Mouse (Mus musculus): ENCODE measurements around the gene Tmf1.
A peak's percentile ranks its signal among the peaks of the same experiment; 100 is the strongest.

Gene Tmf1

DNA sequence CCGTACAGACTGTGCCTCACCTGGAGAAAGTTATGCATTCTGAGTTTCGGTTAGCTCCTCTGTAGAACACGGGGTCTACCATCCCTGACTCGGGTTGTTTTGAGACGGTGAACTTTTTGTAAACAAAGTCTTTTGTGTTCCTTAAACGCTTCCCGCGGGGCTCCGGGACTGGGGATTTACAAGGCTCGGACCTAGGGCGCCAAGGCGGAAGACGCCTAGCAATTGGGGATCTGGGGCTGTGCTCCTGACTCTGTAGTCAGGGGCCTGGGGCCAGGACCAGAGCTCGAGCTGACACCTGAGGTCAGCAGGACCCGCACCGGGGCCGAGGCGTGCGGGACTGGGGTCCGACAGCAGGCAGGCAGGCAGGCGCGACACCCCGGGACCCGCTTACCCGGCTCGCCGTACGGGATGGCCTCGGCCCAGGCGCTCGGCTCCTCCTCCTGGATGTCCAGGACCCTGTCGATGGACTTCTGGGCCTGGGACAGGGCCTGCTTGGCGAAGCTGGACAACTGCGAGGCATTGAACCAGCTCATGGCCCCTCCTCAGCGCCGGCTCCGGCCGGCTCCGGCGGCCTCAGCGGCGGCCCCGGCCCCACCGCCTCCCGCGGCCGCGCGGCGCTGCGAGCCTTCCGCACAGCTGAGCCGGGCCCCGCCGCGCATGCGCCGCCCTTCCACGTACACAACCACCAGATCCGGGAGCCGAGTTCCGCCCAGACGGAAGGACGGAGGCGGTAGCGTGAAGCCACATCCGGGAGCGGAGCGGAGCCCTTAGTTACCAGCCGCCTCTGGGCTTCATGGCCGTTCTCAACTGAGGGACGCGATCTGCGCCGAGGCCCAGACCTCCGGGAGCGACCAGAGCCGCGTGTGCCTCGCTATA lies at the start of gene Tmf1:
Gene Tmf1, minus strand, starts transcription at position 632 of the 876 bp plus-strand sequence.
- DNase-seq (ENCODE audit: low spot score), result peak; percentile 98

DNA sequence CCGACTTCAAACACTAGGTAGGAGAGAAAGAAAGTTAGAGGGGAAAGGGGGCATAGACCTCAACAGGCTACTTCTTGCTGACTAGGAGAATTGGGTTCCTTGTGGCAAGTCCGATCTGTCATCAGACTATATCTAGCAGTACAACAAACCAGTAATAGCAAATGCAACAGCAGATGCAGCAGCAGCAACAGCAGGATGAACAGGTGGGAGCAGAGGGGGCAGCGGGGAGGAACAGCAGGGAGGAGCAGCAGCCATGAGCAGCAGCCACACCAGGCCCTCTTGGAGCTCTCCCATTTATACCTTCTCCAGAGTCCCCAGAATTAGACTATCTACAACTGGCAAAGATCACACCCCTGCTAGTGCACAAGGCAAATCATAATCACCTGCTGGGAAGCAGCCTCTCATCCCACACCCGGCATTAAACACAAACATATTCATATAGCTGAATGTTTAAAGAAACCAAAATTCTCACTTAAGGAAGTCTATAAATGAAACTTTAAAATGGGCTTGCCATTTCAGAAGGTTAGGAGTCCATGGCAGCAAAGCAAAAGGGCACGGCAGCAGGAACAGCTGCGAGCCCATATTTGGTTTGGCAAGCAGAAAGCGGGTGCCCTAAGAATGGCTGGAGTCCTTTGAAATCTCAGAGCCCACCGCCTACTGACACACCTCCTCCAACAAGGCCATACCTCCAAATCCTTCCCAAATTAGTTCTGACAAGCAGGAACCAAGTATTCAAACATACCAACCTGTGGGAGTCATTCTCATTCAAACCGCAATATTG lies 48.3 kb upstream of the Tmf1 start:
- no peak for DNase-seq (ENCODE audit: low spot score)

- DNase-seq (ENCODE audit: low spot score), result no peak
Measured at GRCm38 (mm10) chr6:97226083-97226491, 47.2 kb upstream of the Tmf1 start.

- no peak for DNase-seq (ENCODE audit: low spot score)
Measured at GRCm38 (mm10) chr6:97224505-97224904, 45.6 kb upstream of the Tmf1 start.

DNA sequence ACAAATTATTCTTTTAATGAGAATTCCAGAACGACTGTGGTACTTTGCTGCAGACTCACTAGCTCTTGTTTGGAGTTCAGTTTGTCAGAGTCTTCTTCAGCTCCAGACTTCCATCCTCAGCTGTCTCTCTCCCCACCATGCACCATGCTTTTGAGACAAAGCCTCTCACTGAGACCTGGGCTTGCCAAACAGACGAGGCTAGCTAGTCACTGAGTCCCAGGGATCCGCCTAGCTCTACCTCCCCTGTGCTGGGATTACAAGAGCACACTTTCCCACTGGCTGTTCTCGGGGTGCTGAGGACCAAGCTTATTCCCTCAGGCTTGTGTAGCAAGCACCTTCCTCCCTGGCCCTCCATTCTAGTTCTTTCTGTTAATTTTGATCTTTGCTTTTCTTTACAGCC lies 44.6 kb upstream of the Tmf1 start:
- DNase-seq (ENCODE audit: low spot score), result no peak

GRCm38 (mm10) chr6:97222931-97223467 lies 44.1 kb upstream of the Tmf1 start:
- no peak for DNase-seq (ENCODE audit: low spot score)

- no peak for DNase-seq (ENCODE audit: low spot score)
Measured at GRCm38 (mm10) chr6:97222321-97222720, 43.4 kb upstream of the Tmf1 start.

DNA sequence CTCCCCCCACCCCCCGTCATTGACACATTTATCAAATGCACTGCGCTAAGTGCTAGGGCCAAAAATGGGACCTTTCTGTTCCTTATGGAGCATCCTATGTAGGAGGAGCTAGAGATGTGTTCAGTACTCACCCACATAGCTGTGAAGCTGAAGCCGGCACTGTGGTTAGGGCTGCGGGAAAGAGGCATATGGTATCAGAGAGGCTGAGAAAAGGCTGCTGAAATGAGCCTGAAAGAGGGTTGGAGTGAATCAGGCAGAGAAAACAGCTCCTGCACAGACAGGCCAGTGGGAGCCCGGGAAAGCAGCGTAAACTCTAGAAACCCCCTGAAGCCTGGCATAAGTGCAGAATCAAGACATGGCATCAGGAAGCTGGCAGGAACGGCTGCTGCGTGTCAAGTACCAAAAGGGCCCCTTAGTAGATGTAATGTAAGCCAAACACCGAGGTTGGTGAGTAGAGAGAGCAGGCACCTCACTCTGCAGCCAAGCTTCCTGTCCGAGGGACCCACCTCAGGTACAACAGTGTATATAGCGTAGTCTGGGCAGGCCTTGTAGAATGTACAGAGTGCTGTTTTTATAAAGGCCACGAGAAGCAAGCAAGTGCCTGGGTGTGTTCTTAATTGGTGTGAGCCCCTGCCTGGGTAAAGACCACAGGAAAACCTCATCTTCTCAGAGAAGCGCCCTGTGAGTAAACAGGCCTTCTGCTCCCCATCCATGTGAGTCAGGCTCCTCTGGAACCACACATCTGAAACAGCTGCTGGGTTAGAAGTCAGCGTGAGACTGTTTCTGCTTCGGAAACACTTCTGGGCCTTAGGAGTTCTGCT lies 42.5 kb upstream of the Tmf1 start:
- no peak for DNase-seq (ENCODE audit: low spot score)

GRCm38 (mm10) chr6:97220672-97221071 lies 41.8 kb upstream of the Tmf1 start:
- DNase-seq (ENCODE audit: low spot score), result no peak

DNA sequence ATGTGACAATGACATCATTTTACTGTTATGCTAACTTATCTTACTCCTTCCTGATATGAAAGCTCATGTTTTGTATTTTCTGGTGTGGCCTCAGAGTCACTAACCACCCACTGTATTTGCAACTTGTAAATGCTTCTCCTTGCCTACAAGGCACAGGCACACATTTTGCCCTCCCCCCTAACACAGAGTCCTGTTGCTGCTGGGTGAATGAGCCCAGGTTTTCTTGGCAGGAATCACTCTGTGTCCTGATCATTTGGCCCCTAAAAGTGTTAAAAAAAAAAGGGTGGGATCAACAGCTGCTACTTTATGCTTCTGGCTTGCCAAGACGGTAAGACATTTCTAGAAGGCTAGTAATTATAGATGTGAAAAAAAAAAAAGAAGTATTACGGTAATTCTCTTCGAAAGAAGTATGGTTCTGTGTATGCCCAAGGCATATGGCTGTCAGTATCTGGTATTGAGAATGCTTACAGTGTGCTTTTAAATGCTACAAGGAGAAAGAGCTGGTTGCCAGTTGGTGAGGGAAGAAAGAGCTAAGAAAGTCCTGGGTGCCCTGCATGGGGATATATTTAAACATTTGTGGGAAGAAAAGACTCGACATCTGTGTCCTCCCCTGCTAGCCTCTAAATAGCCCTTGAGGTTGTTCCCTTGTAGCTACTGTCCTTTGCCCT lies 37.4 kb upstream of the Tmf1 start:
- no peak for DNase-seq (ENCODE audit: low spot score)

DNA sequence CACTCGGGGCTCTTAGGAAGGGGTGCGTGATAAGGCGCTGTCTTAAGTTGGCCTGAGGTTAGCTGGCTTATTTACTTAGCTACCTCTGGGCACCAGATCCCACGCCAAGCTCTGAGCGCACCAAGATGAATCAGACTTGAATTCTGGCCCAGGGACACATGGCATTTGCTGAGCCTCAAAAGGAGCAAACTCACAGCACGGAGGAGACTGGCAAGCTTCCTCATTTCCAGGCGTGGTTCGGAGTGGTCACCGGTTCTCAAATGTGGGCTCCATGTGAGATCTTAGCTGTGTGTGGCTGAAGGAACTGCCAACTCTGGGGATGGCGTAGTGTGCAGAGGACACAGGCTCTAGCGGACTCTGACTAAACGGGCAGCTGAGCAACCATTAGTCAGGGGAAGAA lies 33.1 kb upstream of the Tmf1 start:
- no peak for DNase-seq (ENCODE audit: low spot score)

DNA sequence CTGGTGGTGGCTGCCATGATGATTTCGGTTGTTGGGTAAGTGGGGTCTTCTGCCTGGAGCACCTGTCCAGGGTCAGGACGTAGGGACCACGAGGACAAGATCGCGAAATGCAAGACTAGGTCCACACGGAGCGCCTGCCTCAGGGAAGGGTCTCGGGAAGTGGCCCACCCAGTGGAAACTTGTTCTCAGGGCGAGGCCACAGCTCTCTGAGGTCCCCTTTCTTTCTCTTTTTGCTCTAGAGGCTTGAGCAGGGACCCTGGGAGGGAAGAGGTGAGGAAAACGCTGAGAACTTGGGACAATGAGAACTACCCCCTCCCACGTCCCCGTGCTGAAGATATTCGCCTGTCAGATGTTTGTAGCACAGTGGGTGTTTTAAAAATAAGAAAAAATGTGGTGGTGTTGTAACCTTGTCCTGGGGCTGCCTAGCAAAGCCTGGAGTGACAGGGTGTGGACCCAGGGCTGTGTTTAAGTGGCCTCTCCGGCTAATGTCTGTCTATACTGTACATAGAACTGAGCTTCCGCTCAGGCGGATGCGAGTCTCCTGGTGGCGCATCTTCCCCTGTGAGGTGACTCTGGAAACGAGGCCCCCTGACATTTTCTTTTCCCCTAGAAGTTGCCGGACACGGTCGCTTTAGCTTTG lies 32.2 kb upstream of the Tmf1 start:
- no peak for DNase-seq (ENCODE audit: low spot score)

- peak; percentile 93 for DNase-seq (ENCODE audit: low spot score)
Measured at GRCm38 (mm10) chr6:97210191-97210961, 31.5 kb upstream of the Tmf1 start, which contains the start of gene Arl6ip5. Gene Arl6ip5 (plus strand): TSS chr6:97210689.

- no peak for DNase-seq (ENCODE audit: low spot score)
Measured at GRCm38 (mm10) chr6:97209751-97210150, 30.8 kb upstream of the Tmf1 start.

- no peak for DNase-seq (ENCODE audit: low spot score)
Measured at GRCm38 (mm10) chr6:97209201-97209600, 30.3 kb upstream of the Tmf1 start.

DNA sequence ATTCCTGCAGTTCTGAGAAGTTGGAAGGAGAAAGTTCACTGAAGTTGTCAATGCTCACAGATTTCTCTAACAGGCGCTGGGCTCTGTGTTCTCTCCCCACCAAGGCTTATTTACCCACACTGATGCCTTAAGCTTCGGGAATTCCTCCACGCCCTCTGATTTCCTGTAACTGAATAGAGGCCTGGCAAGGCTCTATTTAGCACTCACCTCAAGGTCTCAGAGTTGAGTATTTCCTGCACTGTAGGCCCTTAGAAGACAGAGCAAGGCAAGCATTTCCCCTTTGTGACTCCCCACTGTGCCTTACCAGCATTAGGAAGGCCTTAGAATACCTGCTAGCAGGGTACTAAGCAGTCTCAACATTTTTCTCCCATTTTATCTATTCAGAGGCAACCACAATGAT lies 29.5 kb upstream of the Tmf1 start:
- DNase-seq (ENCODE audit: low spot score), result no peak

- no peak for DNase-seq (ENCODE audit: low spot score)
Measured at GRCm38 (mm10) chr6:97207085-97207484, 28.2 kb upstream of the Tmf1 start.

DNA sequence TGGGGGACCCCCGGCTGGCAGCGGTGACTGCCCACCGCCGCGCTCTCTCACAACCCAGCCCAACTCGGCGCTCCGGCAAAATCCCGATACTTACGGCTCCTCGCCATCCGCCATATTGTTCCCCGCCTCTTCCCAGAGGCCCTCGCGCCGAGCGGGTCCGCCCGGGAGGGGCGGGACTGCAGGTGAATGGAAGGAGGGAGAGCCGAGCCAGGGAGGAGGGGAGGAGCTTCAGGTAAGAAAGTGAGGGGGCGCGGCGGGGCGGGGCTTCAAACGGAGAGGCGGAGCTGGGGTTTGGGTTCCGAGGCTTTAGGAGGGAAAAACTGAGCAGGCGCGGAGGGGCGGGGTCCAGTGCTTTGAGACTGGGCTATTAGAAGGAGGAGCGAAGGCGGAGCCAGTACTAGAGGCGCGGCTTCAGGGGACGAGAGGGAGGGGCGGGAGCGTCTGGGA lies 26.5 kb upstream of the Tmf1 start, which contains the start of gene Uba3:
Gene Uba3, minus strand, starts transcription at position 209 of the 447 bp plus-strand sequence.
- peak; percentile 93 for DNase-seq (ENCODE audit: low spot score)

DNA sequence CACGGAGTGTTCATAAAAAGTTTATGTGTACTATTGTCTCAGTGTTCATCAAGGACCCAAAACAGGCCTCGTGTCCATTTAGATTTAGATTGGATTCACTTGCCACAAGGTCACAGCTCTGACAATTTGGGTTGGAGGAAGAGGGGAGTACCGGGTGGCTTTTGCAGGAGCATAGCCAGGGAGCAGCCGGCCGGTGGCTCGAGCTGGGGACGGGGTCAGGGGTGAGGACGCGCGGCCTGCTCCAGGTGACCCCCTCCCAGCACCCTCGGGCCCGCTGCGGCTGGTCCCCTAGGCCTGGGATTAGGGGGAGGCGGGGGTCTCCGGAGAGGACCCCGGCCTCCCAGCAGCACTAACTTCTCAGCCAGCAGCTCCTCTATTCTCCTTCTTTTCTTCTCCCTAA lies 26.0 kb upstream of the Tmf1 start:
- DNase-seq (ENCODE audit: low spot score), result peak; percentile 29
